Mouse (Mus musculus): Measurements from ENCODE around the gene Lgals3bp.

Lgals3bp gene

GRCm38 (mm10) chr11:118360491-118360890, 41.4 kb downstream of the Lgals3bp start:
- DNase-seq: peak; percentile 3

- DNase-seq: no peak
Measured at GRCm38 (mm10) chr11:118355640-118356039, 46.3 kb downstream of the Lgals3bp start, which contains the start of gene Timp2. Timp2 (minus strand) TSS chr11:118355740.

GRCm38 (mm10) chr11:118355205-118355604, 46.7 kb downstream of the Lgals3bp start:
- DNase-seq: peak; percentile 92

- DNase-seq: peak; percentile 54
Measured at GRCm38 (mm10) chr11:118354636-118355191, 47.2 kb downstream of the Lgals3bp start.

- no peak for DNase-seq
Measured at GRCm38 (mm10) chr11:118349494-118349893, 52.4 kb downstream of the Lgals3bp start.

GRCm38 (mm10) chr11:118348877-118349276, 53.0 kb downstream of the Lgals3bp start:
- no peak for DNase-seq

- no peak for DNase-seq
Measured at GRCm38 (mm10) chr11:118348419-118348818, 53.5 kb downstream of the Lgals3bp start.

- DNase-seq: no peak
Measured at GRCm38 (mm10) chr11:118347911-118348310, 54.0 kb downstream of the Lgals3bp start.

GRCm38 (mm10) chr11:118347391-118347790, 54.5 kb downstream of the Lgals3bp start:
- no peak for DNase-seq

- DNase-seq: no peak
Measured at GRCm38 (mm10) chr11:118346395-118347096, 55.3 kb downstream of the Lgals3bp start.

- DNase-seq: peak; percentile 67
Measured at GRCm38 (mm10) chr11:118345693-118346092, 56.2 kb downstream of the Lgals3bp start.

- no peak for DNase-seq
Measured at GRCm38 (mm10) chr11:118343629-118344028, 58.3 kb downstream of the Lgals3bp start.

Data from right cerebral cortex, postnatal 14 days (tissue).